Mouse (Mus musculus) cerebellum, adult 2 months (tissue): Measurements from ENCODE around the gene Kcnq4. TPM values are rescaled to one million over a fixed set of nuclear protein-coding genes. Genes with fewer than 3 reads are reported as not detected.

Source experiments
- DNase-seq, 2 experiments: peaks; one replicate each; pipeline ENCODE4 v3.0.0; 2021
- H3K27ac ChIP-seq: fragments of 200-500 bp; 2 replicates; pipeline ENCODE4 v1.5.1; 2012; ENCODE audit warnings: low read length, control low read depth, inconsistent platforms; ENCODE audit not compliant: insufficient read depth
- H3K27me3 ChIP-seq: fragments of 200-500 bp; 2 replicates; pipeline ENCODE4 v1.6.1; 2012; ENCODE audit warnings: inconsistent platforms, mild to moderate bottlenecking, low read length, moderate library complexity; ENCODE audit not compliant: control insufficient read depth, insufficient read depth
- H3K4me1 ChIP-seq: fragments of 200-500 bp; 2 replicates; pipeline ENCODE4 v1.6.1; 2011; ENCODE audit warnings: low read length; ENCODE audit not compliant: control insufficient read depth, insufficient read depth
- H3K4me3 ChIP-seq: fragments of 200-500 bp; replicated peaks from 2 replicates; pipeline ENCODE3; 2011; ENCODE audit warnings: mild to moderate bottlenecking, low read depth, low read length, control low read depth; ENCODE audit not compliant: insufficient read depth
- CTCF ChIP-seq: fragments of 200-500 bp; IDR thresholded peaks from 2 replicates; pipeline ENCODE4 v1.5.1; 2011; ENCODE audit warnings: low read depth, mild to moderate bottlenecking, control low read depth, low read length, moderate library complexity, borderline replicate concordance; ENCODE audit not compliant: insufficient read depth
- POLR2A ChIP-seq: fragments of 200-500 bp; IDR thresholded peaks from 2 replicates; pipeline ENCODE4 v1.6.1; 2011; ENCODE audit warnings: low read length, control low read depth, borderline replicate concordance; ENCODE audit not compliant: insufficient read depth
- WGBS: fragments of 180-500 bp; shearing (Covaris S2); methylation state at CpG from one replicate; pipeline ENCODE4 v1.1.7; 2018; 5-methylcytosine and 5-hydroxymethylcytosine counted together
- polyA plus RNA-seq: library from polyadenylated mRNA; depleted of rRNA; stranded (reverse); fragments of >200 nt; gene quantifications from 2 replicates; pipeline ENCODE4 v1.2.3, GENCODE M21; 2012

The Kcnq4 gene
- polyA plus RNA-seq, 1 experiment, result 15.2 TPM

- Histone ChIP-seq H3K27me3 (no peaks in the 10 kb centered on the region), H3K27ac (no peak overlapping the region), H3K4me1 (peaks cover 11% of the 10 kb centered on the region), H3K4me3 (no peak overlapping the region)
- TF ChIP-seq CTCF (no peak), POLR2A (no peak)
- 51% methylated on average over 12 of the region's 12 CpGs for WGBS
- no peak for DNase-seq
Measured at GRCm38 (mm10) chr4:120716765-120717164, 31.6 kb downstream of the Kcnq4 start.

DNA sequence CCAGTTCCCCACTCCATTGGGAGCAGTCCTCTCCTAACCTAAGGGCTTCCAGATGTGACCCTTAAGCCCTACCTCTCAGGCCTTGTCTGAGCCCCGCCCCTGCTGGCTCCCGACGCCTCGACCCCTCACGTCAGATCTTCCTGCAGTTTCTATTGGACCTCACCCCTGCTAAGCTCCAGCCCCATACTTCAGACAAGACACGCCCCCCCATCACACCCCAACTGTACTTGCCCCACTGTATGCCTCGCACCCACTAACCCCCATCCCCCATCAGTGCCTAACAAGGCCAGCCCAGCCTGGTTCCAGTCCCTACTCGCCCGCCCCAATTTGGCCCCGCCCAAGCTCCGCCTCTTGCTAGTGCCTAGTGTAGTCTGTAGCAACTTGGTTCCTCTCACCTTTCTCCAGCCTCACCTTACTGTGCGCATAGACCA lies 32.3 kb downstream of the Kcnq4 start:
- WGBS, result 20% methylated on average over 12 of the region's 12 CpGs
- peaks cover 11% of the 10 kb centered on the region for H3K4me1 ChIP-seq
- no peaks in the 10 kb centered on the region for H3K27me3 ChIP-seq
- TF ChIP-seq CTCF, result no peak
- TF ChIP-seq POLR2A, result no peak
- DNase-seq, result peak; percentile 41 to 45
- H3K4me3 ChIP-seq, result peak overlapping the region; percentile 20
- no peak overlapping the region for H3K27ac ChIP-seq

DNA sequence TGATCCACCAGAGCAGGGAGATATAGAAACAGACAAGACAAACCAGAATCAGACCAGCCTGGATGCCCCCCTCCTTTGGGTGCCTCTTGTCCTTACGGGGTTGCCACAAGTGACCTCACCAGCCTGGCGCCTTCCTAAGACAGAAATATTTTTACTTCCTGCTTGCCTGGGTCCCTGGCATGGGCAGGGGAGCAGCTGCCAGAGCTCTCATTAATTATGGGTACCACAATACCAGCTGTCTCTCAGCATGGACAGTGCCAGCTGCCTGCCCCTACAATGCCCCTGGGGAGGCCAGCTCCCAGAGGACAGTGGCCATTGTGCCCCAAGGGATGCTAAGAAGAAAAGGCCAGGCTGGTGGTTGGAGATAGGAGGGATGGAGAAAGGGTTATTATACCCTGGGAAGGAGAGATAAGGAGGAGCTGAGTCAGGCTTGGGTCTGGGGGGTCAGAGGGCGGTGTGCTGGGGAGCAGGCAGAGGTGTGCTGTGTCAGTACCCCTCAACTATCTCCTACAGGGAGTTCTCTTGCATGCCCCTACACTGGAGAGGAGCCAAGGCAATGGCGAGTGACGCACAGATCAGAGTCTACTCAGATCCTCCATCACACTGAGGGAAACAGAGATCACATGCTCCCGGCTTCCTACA lies 34.4 kb downstream of the Kcnq4 start:
- WGBS, result 69% methylated on average over 6 of the region's 6 CpGs
- DNase-seq, result peak in 1 of 2 experiments; percentile 38
- Histone ChIP-seq H3K27me3 (no peaks in the 10 kb centered on the region), H3K4me3 (no peak overlapping the region), H3K4me1 (peaks cover 11% of the 10 kb centered on the region), H3K27ac (no peak overlapping the region)
- TF ChIP-seq CTCF (no peak), POLR2A (no peak)

- no peaks in the 10 kb centered on the region for H3K27me3 ChIP-seq
- H3K4me1 ChIP-seq, result peaks cover 11% of the 10 kb centered on the region
- 77% methylated on average over 6 of the region's 6 CpGs for WGBS
- no peak for TF ChIP-seq POLR2A
- TF ChIP-seq CTCF, result no peak
- no peak for DNase-seq
- H3K27ac ChIP-seq, result no peak overlapping the region
- no peak overlapping the region for H3K4me3 ChIP-seq
Measured at GRCm38 (mm10) chr4:120713021-120713420, 35.4 kb downstream of the Kcnq4 start.

DNA sequence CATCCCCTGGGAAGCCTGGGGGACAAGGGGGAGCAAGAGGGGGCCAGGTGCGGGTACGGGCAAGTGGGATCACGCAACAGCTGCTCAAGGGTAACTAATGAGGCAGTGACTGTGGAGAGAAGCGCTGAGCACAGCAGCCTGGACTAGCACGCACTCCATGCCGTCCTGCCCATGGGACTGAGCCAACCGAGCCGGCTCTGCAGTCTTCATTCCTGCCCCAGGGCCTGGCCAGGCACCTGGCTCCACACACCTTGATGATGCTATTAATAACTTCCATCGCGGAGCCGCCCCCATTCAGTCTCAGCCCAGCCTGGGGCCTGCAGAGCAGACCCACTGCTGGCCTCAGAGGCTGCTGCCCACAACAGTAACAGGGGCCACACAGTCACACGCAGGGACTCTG lies 36.2 kb downstream of the Kcnq4 start:
- DNase-seq, result no peak
- H3K4me1 ChIP-seq, result peaks cover 11% of the 10 kb centered on the region
- no peak overlapping the region for H3K4me3 ChIP-seq
- H3K27me3 ChIP-seq, result no peaks in the 10 kb centered on the region
- no peak overlapping the region for H3K27ac ChIP-seq
- TF ChIP-seq CTCF (no peak), POLR2A (no peak)
- WGBS, result 30% methylated on average over 12 of the region's 12 CpGs

DNA sequence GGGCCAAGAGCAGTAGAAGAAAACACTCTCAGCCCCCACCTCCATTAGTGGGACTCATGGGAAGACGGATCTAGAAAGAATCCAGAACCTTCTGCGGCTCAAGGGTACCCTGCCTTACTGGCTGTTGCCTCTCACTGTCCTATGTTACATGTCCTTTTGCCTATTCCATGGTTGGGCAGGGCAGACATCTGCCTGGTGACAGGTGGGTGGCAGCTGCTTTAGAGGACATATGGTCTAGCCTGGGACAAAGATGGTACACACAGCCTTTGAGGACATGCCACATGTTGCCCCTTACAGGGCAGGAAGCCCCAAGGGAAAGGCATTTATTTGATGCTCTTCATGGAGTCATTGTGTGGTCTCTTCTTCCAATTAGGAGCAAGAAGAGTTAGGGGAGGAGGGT lies 45.9 kb downstream of the Kcnq4 start:
- Histone ChIP-seq H3K27me3 (no peaks in the 10 kb centered on the region), H3K4me3 (no peak overlapping the region), H3K27ac (no peak overlapping the region), H3K4me1 (peaks cover 13% of the 10 kb centered on the region)
- TF ChIP-seq CTCF (no peak), POLR2A (no peak)
- no peak for DNase-seq
- WGBS, result 92% methylated on average over 2 of the region's 2 CpGs

DNA sequence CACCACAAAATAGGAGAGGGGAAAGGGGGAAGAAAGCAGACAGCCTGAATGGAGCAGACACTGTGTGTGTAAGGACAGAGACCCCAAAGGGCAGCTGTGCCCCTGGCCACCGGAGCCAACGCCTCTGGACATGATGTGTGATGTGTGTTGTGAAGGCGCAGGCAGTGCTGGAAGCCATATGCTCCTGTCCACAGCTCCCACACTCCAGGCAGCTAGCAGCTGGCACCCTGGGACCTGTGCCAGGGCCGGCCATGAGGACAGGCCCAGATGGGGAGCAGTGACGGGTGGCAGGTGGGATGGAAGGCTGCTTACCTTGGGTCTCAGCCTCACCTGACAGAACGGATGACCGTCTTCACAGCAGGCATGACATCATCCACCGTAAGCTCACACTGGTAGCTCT lies 46.4 kb downstream of the Kcnq4 start:
- Histone ChIP-seq H3K27ac (no peak overlapping the region), H3K4me3 (no peak overlapping the region), H3K27me3 (no peaks in the 10 kb centered on the region), H3K4me1 (peaks cover 13% of the 10 kb centered on the region)
- TF ChIP-seq CTCF (no peak), POLR2A (no peak)
- 17% methylated on average over 8 of the region's 8 CpGs for WGBS
- DNase-seq, result peak; percentile 40 to 47

- H3K4me1 ChIP-seq, result peaks cover 20% of the 10 kb centered on the region
- TF ChIP-seq CTCF (no peak), POLR2A (no peak)
- no peak overlapping the region for H3K4me3 ChIP-seq
- H3K27ac ChIP-seq, result no peak overlapping the region; the same call in 1 of the 2 replicates
- 49% methylated on average over 3 of the region's 3 CpGs for WGBS
- H3K27me3 ChIP-seq, result no peaks in the 10 kb centered on the region
- peak in 1 of 2 experiments; percentile 36 for DNase-seq
Measured at GRCm38 (mm10) chr4:120701180-120701579, 47.2 kb downstream of the Kcnq4 start.
